Mouse (Mus musculus) lung, postnatal 0 days (tissue): ENCODE results near the gene Slc7a10.

Experiments
- CTCF ChIP-seq: IDR thresholded peaks from 2 replicates; pipeline ENCODE4 v1.5.1; 2016; ENCODE audit warnings: antibody characterized with exemption, mild to moderate bottlenecking
- EP300 ChIP-seq: IDR thresholded peaks from 2 replicates; pipeline ENCODE4 v1.6.1; 2016; ENCODE audit warnings: antibody characterized with exemption, mild to moderate bottlenecking, control low read depth

DNA sequence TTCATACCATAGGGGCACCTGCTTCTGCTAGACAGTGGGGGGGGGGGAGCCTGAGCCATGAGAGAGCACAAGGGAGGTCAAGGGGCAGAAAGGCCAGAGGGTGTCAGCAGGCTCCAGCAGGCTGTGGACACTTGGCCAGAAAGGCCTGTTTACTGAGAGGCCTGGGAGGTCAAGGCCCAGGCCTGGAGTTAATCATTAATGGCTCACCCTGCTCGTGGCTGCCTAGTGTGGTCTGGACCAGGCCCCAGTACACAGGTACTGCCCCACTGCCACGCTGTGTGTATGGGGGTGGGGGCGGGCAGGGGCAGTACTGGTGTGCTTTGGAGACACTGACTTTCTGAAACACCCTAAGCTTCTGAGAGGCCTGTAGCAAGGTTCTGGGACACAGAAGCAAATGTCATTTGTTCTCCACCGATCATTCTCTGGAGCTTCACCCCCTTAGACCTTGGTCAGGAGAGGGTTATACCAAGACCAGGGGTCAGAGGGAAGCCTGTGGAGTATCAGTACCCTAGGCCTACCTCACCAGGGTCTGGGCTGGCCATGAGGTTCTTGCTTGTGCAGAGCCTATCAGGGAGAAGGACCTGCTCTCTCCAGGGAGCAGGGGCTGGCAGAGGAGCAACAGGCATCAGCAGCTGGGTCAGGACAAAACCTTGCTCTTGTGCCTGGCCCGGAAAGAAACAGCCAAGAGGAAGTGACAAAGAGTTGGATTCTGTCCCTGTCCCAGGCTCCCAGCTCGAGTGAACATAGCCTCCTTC is 42.1 kb upstream of the Slc7a10 start:
- no peak for TF ChIP-seq EP300
- no peak for TF ChIP-seq CTCF
